Mouse (Mus musculus) CH12.LX (cell line): Measurements from ENCODE around the gene Eml1. TPM values are rescaled to one million over a fixed set of nuclear protein-coding genes. Genes with fewer than 3 reads are reported as not detected.

Source experiments
- DNase-seq: peaks from one replicate; pipeline ENCODE4 v3.0.0-alpha.2; 2013; ENCODE audit errors: extremely low read depth
- H3K27ac ChIP-seq: 2 replicates; pipeline ENCODE4 v1.5.1; 2012; ENCODE audit warnings: low read depth, mild to moderate bottlenecking, control low read depth, moderate library complexity; ENCODE audit not compliant: insufficient read depth
- H3K27me3 ChIP-seq: replicated peaks from 2 replicates; pipeline ENCODE3; 2012; ENCODE audit warnings: inconsistent platforms
- H3K36me3 ChIP-seq, 2 experiments: replicated peaks in 1 of 2; 2 replicates each; pipeline versions ENCODE3 to v1.6.1; 2012; ENCODE audit warnings: inconsistent platforms in 1 of 2, low read length in 1 of 2, mild to moderate bottlenecking in 1 of 2, mixed read lengths in 1 of 2, moderate library complexity in 1 of 2; ENCODE audit not compliant: control insufficient read depth in 1 of 2, insufficient read depth in 1 of 2
- H3K4me1 ChIP-seq, 2 experiments: 2 replicates each; pipeline ENCODE4 v1.6.1; 2012; ENCODE audit warnings: inconsistent platforms in 1 of 2, moderate library complexity in 1 of 2; ENCODE audit not compliant: insufficient read depth in 2 of 2, control insufficient read depth in 1 of 2
- H3K4me2 ChIP-seq: 2 replicates; pipeline ENCODE4 v1.6.1; 2012; ENCODE audit warnings: low read depth, mild to moderate bottlenecking, control low read depth; ENCODE audit not compliant: poor library complexity, insufficient read depth, severe bottlenecking
- H3K4me3 ChIP-seq, 3 experiments: fragments of 150-350 bp in 1 of 3; sonication (generic) in 1 of 3; replicated peaks in 1 of 3; 2 replicates each; pipeline versions ENCODE3 to v1.5.1; 2011 to 2012; ENCODE audit warnings: low read depth in 2 of 3, low read length in 2 of 3, mild to moderate bottlenecking in 2 of 3, moderate library complexity in 2 of 3, control low read depth in 1 of 3, improper control_type of control experiment in 1 of 3, inconsistent platforms in 1 of 3, mixed read lengths in 1 of 3; ENCODE audit not compliant: poor library complexity in 1 of 3
- H3K79me2 ChIP-seq: replicated peaks from 2 replicates; pipeline ENCODE4 v1.6.1; 2012; ENCODE audit warnings: mild to moderate bottlenecking, moderate library complexity; ENCODE audit not compliant: control insufficient read depth, poor library complexity, insufficient read depth, severe bottlenecking; ENCODE audit errors: extremely low read depth
- H3K9ac ChIP-seq: 2 replicates; pipeline ENCODE4 v1.6.1; 2012; ENCODE audit warnings: low read depth, mild to moderate bottlenecking, control low read depth, moderate library complexity; ENCODE audit not compliant: insufficient read depth
- H3K9me3 ChIP-seq: replicated peaks from 2 replicates; pipeline ENCODE3; 2012; ENCODE audit warnings: low read length, inconsistent platforms, mixed read lengths
- CHD2 ChIP-seq: IDR thresholded peaks from 2 replicates; pipeline ENCODE4 v1.6.1; 2011; ENCODE audit warnings: low read length, improper control_type of control experiment
- CTCF ChIP-seq, 2 experiments: IDR thresholded peaks in 1 of 2; conservative IDR thresholded peaks in 1 of 2; 2 replicates each; pipeline ENCODE4 v1.5.1; 2011 to 2012; ENCODE audit warnings: low read depth in 2 of 2, low read length in 2 of 2, improper control_type of control experiment in 1 of 2, inconsistent platforms in 1 of 2, mild to moderate bottlenecking in 1 of 2, moderate library complexity in 1 of 2
- E2F4 ChIP-seq: IDR thresholded peaks from 2 replicates; pipeline ENCODE4 v1.6.1; 2011; ENCODE audit warnings: low read depth, low read length, improper control_type of control experiment; ENCODE audit not compliant: insufficient replicate concordance
- ELF1 ChIP-seq: IDR thresholded peaks from 2 replicates; pipeline ENCODE4 v1.6.1; 2014; ENCODE audit warnings: low read depth, mild to moderate bottlenecking, inconsistent platforms, low read length, improper control_type of control experiment
- EP300 ChIP-seq: IDR thresholded peaks from 2 replicates; pipeline ENCODE4 v1.6.1; 2011; ENCODE audit warnings: low read length, improper control_type of control experiment
- ETS1 ChIP-seq: conservative IDR thresholded peaks from 2 replicates; pipeline ENCODE4 v1.6.1; 2012; ENCODE audit warnings: low read depth, mild to moderate bottlenecking, inconsistent platforms, low read length, improper control_type of control experiment, moderate library complexity
- JUN ChIP-seq: IDR thresholded peaks from 2 replicates; pipeline ENCODE4 v1.6.1; 2011; ENCODE audit warnings: low read depth, mild to moderate bottlenecking, low read length, improper control_type of control experiment, moderate library complexity; ENCODE audit not compliant: insufficient read depth
- JUND ChIP-seq: conservative IDR thresholded peaks from 2 replicates; pipeline ENCODE4 v1.6.1; 2011; ENCODE audit warnings: low read depth, low read length, improper control_type of control experiment
- MAZ ChIP-seq: IDR thresholded peaks from 2 replicates; pipeline ENCODE4 v1.6.1; 2012; ENCODE audit warnings: low read depth, mild to moderate bottlenecking, inconsistent platforms, low read length, improper control_type of control experiment, moderate library complexity
- MXI1 ChIP-seq: IDR thresholded peaks from 2 replicates; pipeline ENCODE4 v1.6.1; 2011; ENCODE audit warnings: mild to moderate bottlenecking, low read depth, low read length, improper control_type of control experiment
- NELFE ChIP-seq: IDR thresholded peaks from 2 replicates; pipeline ENCODE4 v1.6.1; 2011; ENCODE audit warnings: low read depth, low read length, improper control_type of control experiment
- NRF1 ChIP-seq: IDR thresholded peaks from 2 replicates; pipeline ENCODE4 v1.6.1; 2014; ENCODE audit warnings: low read depth, mild to moderate bottlenecking, inconsistent platforms, low read length, improper control_type of control experiment, moderate library complexity
- PAX5 ChIP-seq: IDR thresholded peaks from 2 replicates; pipeline ENCODE4 v1.6.1; 2012; ENCODE audit warnings: low read length, inconsistent platforms, mixed read lengths
- POLR2A ChIP-seq: IDR thresholded peaks from 2 replicates; pipeline ENCODE4 v1.6.1; 2011; ENCODE audit warnings: low read depth, mild to moderate bottlenecking, improper control_type of control experiment, low read length
- RAD21 ChIP-seq: IDR thresholded peaks from 2 replicates; pipeline ENCODE4 v1.6.1; 2011; ENCODE audit warnings: low read depth, mild to moderate bottlenecking, low read length, improper control_type of control experiment, moderate library complexity
- RCOR1 ChIP-seq: conservative IDR thresholded peaks from 2 replicates; pipeline ENCODE4 v1.6.1; 2012; ENCODE audit warnings: low read depth, mild to moderate bottlenecking, inconsistent platforms, low read length, improper control_type of control experiment
- SMC3 ChIP-seq: IDR thresholded peaks from 2 replicates; pipeline ENCODE4 v1.6.1; 2011; ENCODE audit warnings: low read depth, low read length, improper control_type of control experiment
- TBP ChIP-seq: conservative IDR thresholded peaks from 2 replicates; pipeline ENCODE4 v1.6.1; 2011; ENCODE audit warnings: low read depth, low read length, improper control_type of control experiment
- UBTF ChIP-seq: IDR thresholded peaks from 2 replicates; pipeline ENCODE4 v1.6.1; 2012; ENCODE audit warnings: low read depth, mild to moderate bottlenecking, inconsistent platforms, low read length, improper control_type of control experiment, moderate library complexity
- USF2 ChIP-seq: conservative IDR thresholded peaks from 2 replicates; pipeline ENCODE4 v1.6.1; 2011; ENCODE audit warnings: low read depth, low read length, improper control_type of control experiment
- ZC3H11A ChIP-seq: IDR thresholded peaks from 2 replicates; pipeline ENCODE4 v1.6.1; 2012; ENCODE audit warnings: low read depth, mild to moderate bottlenecking, inconsistent platforms, low read length, improper control_type of control experiment
- ZKSCAN1 ChIP-seq: IDR thresholded peaks from 2 replicates; pipeline ENCODE4 v1.6.1; 2012; ENCODE audit warnings: low read depth, inconsistent platforms, low read length, improper control_type of control experiment, borderline replicate concordance
- ZMIZ1 ChIP-seq: IDR thresholded peaks from 2 replicates; pipeline ENCODE4 v1.6.1; 2012; ENCODE audit warnings: low read depth, mild to moderate bottlenecking, inconsistent platforms, low read length, improper control_type of control experiment
- ZNF384 ChIP-seq: IDR thresholded peaks from 2 replicates; pipeline ENCODE4 v1.6.1; 2012; ENCODE audit warnings: low read depth, low read length, improper control_type of control experiment, inconsistent platforms
- dilution Hi-C: fragments of 300-500 bp; cut with MboI; formaldehyde crosslinking; loops from 2 replicates; pipeline ENCODE4 v1.14.3; 2020; ENCODE audit warnings: low sequenced_read_pairs; ENCODE audit not compliant: extremely low pct_unique_long_range_greater_than_20kb, extremely low pct_ligation_motif_present
- in situ Hi-C: fragments of 300-500 bp; cut with MboI; formaldehyde crosslinking; loops from 3 replicates; pipeline ENCODE4 v1.14.3; 2019; ENCODE audit warnings: low sequenced_read_pairs, low pct_ligation_motif_present, low pct_unique_long_range_greater_than_20kb, mixed read lengths
- polyA plus RNA-seq: library from polyadenylated mRNA; unstranded; fragments of >175 nt; gene quantifications from 2 replicates; pipeline ENCODE4 v1.2.1, GENCODE M21; 2012; ENCODE audit warnings: low read depth; ENCODE audit not compliant: insufficient read length
- total RNA-seq, 2 experiments: library from RNA; depleted of rRNA; stranded (reverse); fragments of 300-350 nt in 1 of 2; fragments of >200 nt in 1 of 2; gene quantifications; 2 replicates each; pipeline ENCODE4 v1.2.3; 2012 to 2014

Gene Eml1
- total and polyA plus RNA-seq, 3 experiments, result not detected

- H3K27me3 ChIP-seq, result peaks cover 90% of the 10 kb centered on the region
Observed at GRCm38 (mm10) chr12:108419570-108419969, 48.8 kb downstream of the Eml1 start.

GRCm38 (mm10) chr12:108421477-108421876, 50.7 kb downstream of the Eml1 start:
- Histone ChIP-seq H3K79me2 (no peaks in the 10 kb centered on the region), H3K36me3 (no peaks in the 10 kb centered on the region), H3K9ac (no peak overlapping the region), H3K4me1 (no peaks in the 10 kb centered on the region; a peak in 1 of 4 replicates), H3K4me3 (no peak overlapping the region), H3K27me3 (peaks cover 89% of the 10 kb centered on the region), H3K27ac (no peak overlapping the region), H3K4me2 (no peak overlapping the region), H3K9me3 (peaks cover 4% of the 10 kb centered on the region)
- in situ Hi-C loops, result no loop called here
- no peak for DNase-seq
- TF ChIP-seq ETS1, result no peak
- TF ChIP-seq E2F4, result no peak
- TF ChIP-seq ZNF384, result no peak
- TF ChIP-seq RAD21, result no peak
- no peak for TF ChIP-seq UBTF
- TF ChIP-seq CTCF (conservative IDR thresholded peaks at IDR 0.05 in 1 of 2, IDR thresholded peaks at IDR 0.05 in 1 of 2; ENCODE audit: low read depth in 2 of 2, low read length in 2 of 2), result no peak
- no peak for TF ChIP-seq ZKSCAN1
- no peak for TF ChIP-seq JUND
- no peak for TF ChIP-seq NELFE
- TF ChIP-seq MAZ, result no peak
- TF ChIP-seq ZC3H11A, result no peak
- TF ChIP-seq POLR2A, result no peak
- no peak for TF ChIP-seq EP300
- TF ChIP-seq JUN, result no peak
- no peak for TF ChIP-seq ZMIZ1
- no peak for TF ChIP-seq PAX5
- no peak for TF ChIP-seq TBP
- TF ChIP-seq NRF1, result no peak
- no peak for TF ChIP-seq USF2
- dilution Hi-C loops, result no loop called here

More at GRCm38 (mm10) chr12:108419570-108419969, 48.8 kb downstream of the Eml1 start:
- in situ Hi-C loops (no loop called here), dilution Hi-C loops (no loop called here)
- H3K27ac ChIP-seq, result no peak overlapping the region
- H3K9ac ChIP-seq, result no peak overlapping the region
- no peak overlapping the region for H3K4me2 ChIP-seq
- no peak for DNase-seq
- no peaks in the 10 kb centered on the region; a peak in 1 of 4 replicates for H3K4me1 ChIP-seq
- H3K36me3 ChIP-seq, result no peaks in the 10 kb centered on the region
- H3K9me3 ChIP-seq, result peaks cover 4% of the 10 kb centered on the region
- no peaks in the 10 kb centered on the region for H3K79me2 ChIP-seq
- H3K4me3 ChIP-seq, result no peak overlapping the region
- TF ChIP-seq SMC3 (no peak), MXI1 (no peak), EP300 (no peak), CHD2 (no peak), RCOR1 (no peak), NELFE (no peak), ELF1 (no peak), TBP (no peak)
